In genomic region chr1:88705799-88706198, GRCm38 (mm10) we compare ENCODE assay signal across 8 mouse cellular contexts. TPM values are rescaled to one million over a fixed set of nuclear protein-coding genes. Genes with fewer than 3 reads are reported as not detected.
DNase-seq lines count a peak whose midpoint lies in the region; ATAC-seq lines count a peak whose summit lies in the region.

No protein-coding gene starts in this region.

- no peak overlapping the region for H3K4me2 ChIP-seq in liver, embryonic 12.5 days
- 0 out of 2 replicates have a peak overlapping the region, but pooled peaks have one; percentile 18 for H3K4me2 ChIP-seq in embryonic facial prominence, embryonic 12.5 days (replicated peaks)
- peak overlapping the region; percentile 35; the same call in 1 of the 2 replicates for H3K4me2 ChIP-seq in limb, embryonic 13.5 days (replicated peaks)

- no peaks in the 10 kb centered on the region for H3K36me3 ChIP-seq in liver, embryonic 12.5 days
- no peaks in the 10 kb centered on the region for H3K36me3 ChIP-seq in embryonic facial prominence, embryonic 12.5 days
- no peaks in the 10 kb centered on the region for H3K36me3 ChIP-seq in limb, embryonic 13.5 days

- no peak for ATAC-seq in liver, embryonic 12.5 days
- ATAC-seq in embryonic facial prominence, embryonic 12.5 days (ENCODE audit: insufficient number of reproducible peaks, insufficient read depth, low FRiP score, low TSS enrichment): peak; percentile 31; the same call in 1 of the 2 replicates
- peak; percentile 52; the same call in 1 of the 2 replicates for ATAC-seq in limb, embryonic 13.5 days (ENCODE audit: low FRiP score, low read depth)
- peak; percentile 72 for ATAC-seq in monocyte, adult 5-6 weeks (replicated peaks; ENCODE audit: insufficient number of reproducible peaks, low FRiP score, low TSS enrichment, poor library complexity, severe bottlenecking)

- peak; percentile 84 for DNase-seq in liver
- DNase-seq in heart, adult 8-10 months (ENCODE audit: low spot score): peak; percentile 89
- DNase-seq in kidney, adult 9 months: peak; percentile 90
- DNase-seq in spleen, postnatal 36 days (ENCODE audit: low spot score in 2 of 2): peak; percentile 82 to 85

- H3K9me3 ChIP-seq in liver, embryonic 12.5 days (replicated peaks): no peaks in the 10 kb centered on the region
- H3K9me3 ChIP-seq in embryonic facial prominence, embryonic 12.5 days: no peaks in the 10 kb centered on the region
- H3K9me3 ChIP-seq in limb, embryonic 13.5 days: no peaks in the 10 kb centered on the region

- peaks cover 15% of the 10 kb centered on the region for H3K4me1 ChIP-seq in liver, embryonic 12.5 days
- peaks cover 7% of the 10 kb centered on the region; the same call in 1 of the 2 replicates for H3K4me1 ChIP-seq in embryonic facial prominence, embryonic 12.5 days
- H3K4me1 ChIP-seq in limb, embryonic 13.5 days: peaks cover 7% of the 10 kb centered on the region; the same call in 1 of the 2 replicates

- 1% methylated on average over 15 of the region's 15 CpGs for WGBS in liver, embryonic 12.5 days (ENCODE audit: insufficient replicate concordance)
- under 1% methylated on average over 15 of the region's 15 CpGs for WGBS in embryonic facial prominence, embryonic 12.5 days
- WGBS in limb, embryonic 13.5 days: under 1% methylated on average over 15 of the region's 15 CpGs

- peaks cover 39% of the 10 kb centered on the region for H3K27me3 ChIP-seq in liver, embryonic 12.5 days (replicated peaks)
- H3K27me3 ChIP-seq in embryonic facial prominence, embryonic 12.5 days: no peaks in the 10 kb centered on the region
- H3K27me3 ChIP-seq in limb, embryonic 13.5 days: peaks cover 4% of the 10 kb centered on the region; the same call in 1 of the 2 replicates

- no peak overlapping the region for H3K4me3 ChIP-seq in liver, embryonic 12.5 days
- H3K4me3 ChIP-seq in embryonic facial prominence, embryonic 12.5 days: no peak overlapping the region
- no peak overlapping the region for H3K4me3 ChIP-seq in limb, embryonic 13.5 days

- H3K9ac ChIP-seq in liver, embryonic 12.5 days: no peak overlapping the region
- peak overlapping the region; percentile 22; the same call in 1 of the 2 replicates for H3K9ac ChIP-seq in embryonic facial prominence, embryonic 12.5 days
- no peak overlapping the region for H3K9ac ChIP-seq in limb, embryonic 13.5 days

- no peak overlapping the region for H3K27ac ChIP-seq in liver, embryonic 12.5 days
- no peak overlapping the region for H3K27ac ChIP-seq in embryonic facial prominence, embryonic 12.5 days
- H3K27ac ChIP-seq in limb, embryonic 13.5 days: no peak overlapping the region

RNA-seq across cellular contexts. Expression of gene Arl4c, which starts 3.8 kb away (rescaled TPM):
- 1.8 and 2.3 TPM in 2 replicates for polyA plus RNA-seq in liver, embryonic 12.5 days (2016; fragmentation: Nextera tagmentation; extraction: Ambion mirVana)
- 17.5 and 17.9 TPM in 2 replicates for polyA plus RNA-seq in embryonic facial prominence, embryonic 12.5 days (2016; fragmentation: Nextera tagmentation; extraction: Ambion mirVana)
- total RNA-seq in heart, adult 8-10 months (2022): 1 to 10 TPM; 3.5 to 6.6 (median 4.9) TPM
- 10.2 and 11.5 TPM in 2 replicates for polyA plus RNA-seq in limb, embryonic 13.5 days (2015; fragmentation: Nextera tagmentation; extraction: Ambion mirVana)
- 176 to 204 TPM (median 187 TPM) in 3 replicates for total RNA-seq in monocyte, adult 5-6 weeks (2017)
